Mouse (Mus musculus) bone marrow, adult 2 months (tissue): ENCODE data around the gene Hsd17b13.

Experiments used
- CTCF ChIP-seq: fragments of 200-500 bp; IDR thresholded peaks from 2 replicates; pipeline ENCODE4 v1.5.1; 2011; ENCODE audit warnings: low read length, control low read depth; ENCODE audit not compliant: control insufficient read depth, insufficient read depth
- POLR2A ChIP-seq: fragments of 200-500 bp; IDR thresholded peaks from 2 replicates; pipeline ENCODE4 v1.6.1; 2011; ENCODE audit warnings: low read depth, mild to moderate bottlenecking, control low read depth, low read length, borderline replicate concordance; ENCODE audit not compliant: control insufficient read depth

DNA sequence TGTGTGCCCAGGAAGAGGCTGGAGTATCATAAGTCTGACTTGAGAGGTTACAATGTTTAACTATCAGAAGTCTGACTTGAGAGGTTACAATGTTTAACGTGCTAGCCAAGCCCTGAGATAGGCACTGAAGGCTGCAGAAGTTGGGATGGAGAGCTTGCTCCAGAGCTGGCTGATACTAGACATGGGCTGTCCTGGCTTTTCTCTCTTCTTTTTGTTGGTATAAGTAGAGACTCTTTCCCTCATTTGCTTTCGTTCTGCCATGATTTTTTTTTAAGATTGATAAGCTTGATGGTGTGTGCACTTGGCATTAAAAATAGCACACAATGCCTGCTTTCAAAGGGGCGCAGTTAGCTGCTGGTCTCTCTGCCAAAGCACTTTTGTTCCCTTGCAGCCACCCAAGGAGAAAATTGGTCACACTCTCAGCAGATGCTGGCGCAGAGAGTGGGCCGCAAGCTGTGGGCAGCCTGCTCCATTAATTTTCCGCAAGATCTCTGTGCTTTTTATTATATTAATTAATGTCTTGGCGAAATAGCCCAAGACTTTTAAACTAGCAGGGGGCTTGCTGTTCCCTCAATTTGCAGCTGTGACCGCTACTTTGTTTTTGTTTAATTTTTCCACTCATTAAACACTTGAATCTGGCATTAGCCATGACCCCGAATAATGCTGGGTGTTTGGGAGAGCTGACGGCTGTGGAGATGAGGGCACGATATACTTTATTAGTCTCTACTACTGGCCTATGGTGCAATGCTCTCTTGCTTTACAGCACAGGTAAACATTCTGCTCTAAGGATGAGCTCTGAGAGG, 38.5 kb downstream of the Hsd17b13 start:
- TF ChIP-seq CTCF: no peak
- TF ChIP-seq POLR2A: no peak
